Mouse (Mus musculus) lung, embryonic 15.5 days (tissue): ENCODE measurements around the gene Hrc. TPM values are rescaled to one million over a fixed set of nuclear protein-coding genes. Genes with fewer than 3 reads are reported as not detected.

ENCODE experiments used
- ATAC-seq: fragments of 200-750 bp; cut with Nextera tagmentation; 2 replicates; pipeline ENCODE4 v1.8.0; 2017; ENCODE audit warnings: moderate number of reproducible peaks, borderline replicate concordance; ENCODE audit not compliant: low FRiP score, low TSS enrichment; ENCODE audit errors: extremely low read depth
- H3K27ac ChIP-seq: fragments of 300-500 bp; sonication (generic); 2 replicates; pipeline ENCODE4 v1.5.1; 2015; ENCODE audit warnings: moderate library complexity, mild to moderate bottlenecking, inconsistent platforms
- H3K27me3 ChIP-seq: fragments of 300-500 bp; sonication (generic); 2 replicates; pipeline ENCODE4 v1.6.1; 2015; ENCODE audit warnings: inconsistent platforms
- H3K36me3 ChIP-seq: fragments of 300-500 bp; sonication (generic); 2 replicates; pipeline ENCODE4 v1.6.1; 2015; ENCODE audit warnings: inconsistent platforms
- H3K4me1 ChIP-seq: fragments of 300-500 bp; sonication (generic); 2 replicates; pipeline ENCODE4 v1.6.1; 2015; ENCODE audit warnings: inconsistent platforms
- H3K4me2 ChIP-seq: fragments of 300-500 bp; sonication (generic); 2 replicates; pipeline ENCODE4 v1.6.1; 2015; ENCODE audit warnings: inconsistent platforms, mild to moderate bottlenecking, moderate library complexity
- H3K4me3 ChIP-seq: fragments of 300-500 bp; sonication (generic); 2 replicates; pipeline ENCODE4 v1.5.1; 2015; ENCODE audit warnings: mild to moderate bottlenecking, inconsistent platforms
- H3K9ac ChIP-seq: fragments of 300-500 bp; sonication (generic); 2 replicates; pipeline ENCODE4 v1.6.1; 2015; ENCODE audit warnings: inconsistent platforms
- H3K9me3 ChIP-seq: fragments of 300-500 bp; sonication (generic); 2 replicates; pipeline ENCODE4 v1.6.1; 2016; ENCODE audit warnings: inconsistent platforms
- WGBS: fragments of 180-500 bp; shearing (Covaris S2); methylation state at CpG from one replicate; pipeline ENCODE4 v1.1.7; 2015; 5-methylcytosine and 5-hydroxymethylcytosine counted together
- polyA plus RNA-seq: library from polyadenylated mRNA; unstranded; fragments of >200 nt; fragmentation: Nextera tagmentation; extraction: Ambion mirVana; gene quantifications from 2 replicates; pipeline ENCODE4 v1.2.1, GENCODE M21; 2015

Gene Hrc
- polyA plus RNA-seq, 1 experiment from 2014 or later = 2.3 TPM

DNA sequence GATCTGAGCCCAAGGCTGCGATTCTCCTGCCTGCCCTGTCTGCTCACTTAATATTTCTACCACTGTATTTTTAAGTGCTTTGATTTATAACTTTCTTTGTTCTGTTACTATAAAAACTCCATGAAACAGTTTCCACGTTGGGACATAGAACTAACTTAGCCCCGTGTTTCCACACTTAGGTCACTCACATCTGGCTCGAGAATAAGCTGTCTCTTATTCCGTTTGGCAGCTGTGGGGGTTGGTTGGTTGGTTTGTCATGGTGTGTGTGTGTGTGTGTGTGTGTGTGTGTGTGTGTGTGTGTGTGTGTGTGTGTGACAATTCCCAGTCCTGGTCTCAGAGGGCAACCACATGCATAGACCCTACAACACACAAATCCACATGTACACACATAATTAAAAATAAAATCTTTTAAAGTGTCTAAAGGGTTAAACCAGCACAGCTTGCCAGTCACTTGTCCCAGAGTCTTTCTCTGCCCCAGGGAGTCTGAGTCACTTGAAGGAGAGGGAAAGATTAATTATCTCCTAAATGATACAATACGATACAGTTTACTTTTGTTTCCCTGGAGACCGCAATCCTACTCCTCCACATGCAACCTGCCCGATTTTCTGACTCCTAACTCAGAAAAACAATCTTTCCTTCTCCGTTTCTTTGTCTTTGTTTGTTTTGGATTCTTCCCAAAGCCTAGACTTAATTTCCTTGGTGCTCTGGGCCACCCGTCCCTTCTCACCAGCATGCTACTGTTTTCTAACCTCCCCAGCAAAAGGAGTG lies 22.2 kb upstream of the Hrc start:
- ATAC-seq = no peak
- peaks cover 10% of the 10 kb centered on the region for H3K4me1 ChIP-seq
- no peak overlapping the region for H3K9ac ChIP-seq
- no peak overlapping the region for H3K4me3 ChIP-seq
- WGBS = 17% methylated on average over 10 of the region's 10 CpGs
- H3K9me3 ChIP-seq = no peaks in the 10 kb centered on the region
- H3K36me3 ChIP-seq = 0 out of 2 replicates have a peak, but pooled peaks cover 13% of the 10 kb centered on the region
- peak overlapping the region; percentile 24; the same call in 1 of the 2 replicates for H3K27ac ChIP-seq
- no peaks in the 10 kb centered on the region for H3K27me3 ChIP-seq
- H3K4me2 ChIP-seq = no peak overlapping the region

DNA sequence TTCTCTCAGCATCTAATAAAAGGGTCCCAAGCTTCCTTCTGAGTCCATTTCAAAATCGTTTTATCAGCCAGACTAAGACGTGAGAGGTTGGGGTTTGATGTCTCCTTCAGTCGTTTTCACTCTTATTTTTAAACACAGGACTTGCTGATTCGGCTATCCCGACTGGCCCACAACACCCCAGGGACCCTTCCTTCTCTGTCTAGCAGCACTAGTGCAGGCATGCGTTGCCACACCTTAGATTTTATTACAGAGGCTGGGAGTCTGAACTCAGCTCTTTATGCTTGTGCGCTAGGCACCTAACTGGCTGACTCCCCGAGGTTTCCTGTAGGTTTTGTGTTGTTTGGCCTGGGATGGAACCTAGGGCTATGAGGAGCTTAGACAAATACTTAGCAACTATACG lies 21.6 kb upstream of the Hrc start:
- WGBS = 31% methylated on average over 9 of the region's 9 CpGs
- peak overlapping the region; percentile 24; the same call in 1 of the 2 replicates for H3K27ac ChIP-seq

GRCm38 (mm10) chr7:45315182-45315701 lies 19.8 kb upstream of the Hrc start:
- H3K27ac ChIP-seq = no peak overlapping the region
- 78% methylated on average over 10 of the region's 10 CpGs for WGBS
- H3K36me3 ChIP-seq = peaks cover 17% of the 10 kb centered on the region; the same call in 1 of the 2 replicates

More for the DNA sequence above, 21.6 kb upstream of the Hrc start:
- peaks cover 10% of the 10 kb centered on the region for H3K4me1 ChIP-seq
- H3K9ac ChIP-seq = no peak overlapping the region
- no peak for ATAC-seq
- no peaks in the 10 kb centered on the region for H3K27me3 ChIP-seq
- no peak overlapping the region for H3K4me3 ChIP-seq
- H3K4me2 ChIP-seq = no peak overlapping the region
- H3K9me3 ChIP-seq = no peaks in the 10 kb centered on the region
- H3K36me3 ChIP-seq = peaks cover 15% of the 10 kb centered on the region; the same call in 1 of the 2 replicates

GRCm38 (mm10) chr7:45316536-45316935 lies 18.6 kb upstream of the Hrc start:
- Histone ChIP-seq H3K36me3 (peaks cover 17% of the 10 kb centered on the region; the same call in 1 of the 2 replicates), H3K27me3 (no peaks in the 10 kb centered on the region), H3K9ac (no peak overlapping the region), H3K4me3 (no peak overlapping the region), H3K4me2 (no peak overlapping the region), H3K4me1 (peaks cover 10% of the 10 kb centered on the region), H3K27ac (no peak overlapping the region), H3K9me3 (no peaks in the 10 kb centered on the region)
- no peak for ATAC-seq
- 76% methylated on average over 14 of the region's 14 CpGs for WGBS

More at GRCm38 (mm10) chr7:45315182-45315701, 19.8 kb upstream of the Hrc start:
- H3K27me3 ChIP-seq = no peaks in the 10 kb centered on the region
- H3K9me3 ChIP-seq = no peaks in the 10 kb centered on the region
- H3K4me3 ChIP-seq = no peak overlapping the region
- H3K4me2 ChIP-seq = no peak overlapping the region
- no peak for ATAC-seq
- no peak overlapping the region for H3K9ac ChIP-seq
- peaks cover 10% of the 10 kb centered on the region for H3K4me1 ChIP-seq

- Histone ChIP-seq H3K27ac (no peak overlapping the region), H3K27me3 (no peaks in the 10 kb centered on the region), H3K9ac (no peak overlapping the region), H3K9me3 (no peaks in the 10 kb centered on the region), H3K4me2 (no peak overlapping the region), H3K4me1 (no peaks in the 10 kb centered on the region), H3K4me3 (no peak overlapping the region), H3K36me3 (peaks cover 32% of the 10 kb centered on the region)
- no peak for ATAC-seq
- 84% methylated on average over 4 of the region's 4 CpGs for WGBS
Observed at GRCm38 (mm10) chr7:45322245-45322644, 12.8 kb upstream of the Hrc start.

DNA sequence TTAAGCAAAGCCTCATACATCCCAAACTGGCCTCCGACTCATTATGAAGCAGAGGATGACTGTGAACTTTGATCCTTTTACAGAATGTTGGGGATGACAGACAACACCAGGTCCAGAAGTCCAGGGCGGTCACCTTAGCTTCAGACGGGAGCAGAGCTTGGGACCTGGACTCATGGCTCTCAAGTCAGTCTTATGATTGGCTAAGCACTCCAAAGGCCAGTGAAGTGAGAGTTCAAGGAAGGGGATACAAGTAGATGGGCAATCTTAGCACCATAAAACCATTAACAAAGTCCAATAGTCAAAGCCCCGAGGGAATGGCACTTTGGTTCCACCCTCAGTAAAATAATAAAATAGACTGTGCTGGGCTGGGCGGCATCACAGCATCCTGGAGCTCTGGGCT lies 12.0 kb upstream of the Hrc start:
- no peak for ATAC-seq
- no peak overlapping the region for H3K4me3 ChIP-seq
- no peaks in the 10 kb centered on the region for H3K27me3 ChIP-seq
- peaks cover 32% of the 10 kb centered on the region for H3K36me3 ChIP-seq
- 87% methylated on average over 5 of the region's 5 CpGs for WGBS
- H3K4me1 ChIP-seq = no peaks in the 10 kb centered on the region
- H3K4me2 ChIP-seq = no peak overlapping the region
- H3K9ac ChIP-seq = no peak overlapping the region
- no peaks in the 10 kb centered on the region for H3K9me3 ChIP-seq
- no peak overlapping the region for H3K27ac ChIP-seq

DNA sequence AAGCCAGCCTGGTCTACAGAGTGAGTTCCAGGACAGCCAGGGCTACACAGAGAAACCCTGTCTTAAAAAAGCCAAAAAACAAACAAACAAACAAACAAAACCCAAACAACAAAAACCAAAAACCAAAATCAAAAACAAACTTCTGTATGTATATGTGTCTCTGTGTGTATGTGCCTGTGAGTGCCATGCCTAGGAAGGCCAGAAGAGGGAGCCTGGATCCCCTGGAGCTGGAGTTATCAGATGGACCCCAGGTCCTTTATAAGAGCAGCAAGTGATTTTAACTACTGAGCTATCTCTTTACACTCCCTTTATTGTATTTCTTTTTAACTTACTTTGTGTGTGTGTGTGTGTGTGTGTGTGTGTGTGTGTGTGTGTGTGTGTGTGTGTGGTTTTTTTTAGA lies 9.3 kb upstream of the Hrc start:
- Histone ChIP-seq H3K4me1 (no peaks in the 10 kb centered on the region), H3K27me3 (no peaks in the 10 kb centered on the region), H3K9me3 (no peaks in the 10 kb centered on the region), H3K36me3 (peaks cover 28% of the 10 kb centered on the region), H3K4me3 (no peak overlapping the region), H3K4me2 (no peak overlapping the region), H3K27ac (no peak overlapping the region), H3K9ac (no peak overlapping the region)
- no peak for ATAC-seq

DNA sequence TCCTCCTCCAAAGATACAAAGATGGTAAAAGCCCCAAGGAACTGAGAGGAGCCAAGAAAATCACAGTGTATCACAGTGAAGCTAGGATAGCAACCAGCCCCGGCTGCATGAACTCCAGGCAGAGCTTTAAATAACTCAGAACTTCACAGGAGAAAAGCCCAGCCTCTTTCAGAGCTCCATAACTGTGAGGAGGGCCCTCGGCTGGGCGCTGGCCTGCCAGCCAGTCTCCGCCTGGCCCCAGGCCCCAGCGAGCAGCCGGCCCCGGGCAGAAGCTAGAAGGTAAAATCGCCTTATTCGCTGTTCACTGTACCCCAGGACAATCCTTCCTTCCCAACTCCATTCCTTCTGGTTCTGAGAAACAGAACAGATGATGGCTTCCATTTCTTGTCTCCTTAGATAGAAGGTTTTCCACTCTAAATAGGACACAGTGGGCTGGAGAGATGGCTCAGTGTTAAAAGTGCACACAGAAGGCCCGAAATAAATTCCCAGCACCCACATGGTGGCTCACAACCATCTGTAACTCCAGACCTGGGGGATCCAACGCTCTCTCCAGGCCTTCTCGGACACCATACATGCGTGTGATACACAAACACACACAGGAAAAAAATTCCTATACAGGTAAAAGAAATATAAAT lies 6.1 kb upstream of the Hrc start:
- no peak overlapping the region for H3K27ac ChIP-seq

DNA sequence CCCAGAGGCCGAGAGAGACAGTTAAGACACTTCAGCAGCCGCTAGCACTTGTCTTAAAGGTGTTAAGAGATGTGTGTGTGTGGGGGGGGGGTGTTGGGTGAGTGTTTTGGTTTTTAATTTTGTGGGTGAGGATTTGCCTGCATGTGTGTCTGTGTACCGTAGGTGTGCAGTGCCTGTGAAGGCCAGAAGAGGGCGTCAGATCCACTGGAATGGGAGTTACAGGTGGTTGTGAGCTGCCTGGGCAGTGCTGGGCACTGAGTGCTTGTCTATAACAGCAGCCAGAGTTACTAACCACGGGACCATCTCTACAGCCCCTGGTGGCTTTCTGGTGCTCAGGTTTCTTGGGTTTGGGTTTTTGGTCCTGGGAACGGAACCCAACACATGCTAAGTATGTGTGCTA lies 3.6 kb upstream of the Hrc start:
- peaks cover 27% of the 10 kb centered on the region for H3K4me1 ChIP-seq
- H3K9me3 ChIP-seq = no peaks in the 10 kb centered on the region
- ATAC-seq = no peak
- peaks cover 3% of the 10 kb centered on the region for H3K36me3 ChIP-seq
- no peak overlapping the region for H3K4me3 ChIP-seq
- H3K27me3 ChIP-seq = no peaks in the 10 kb centered on the region
- no peak overlapping the region for H3K4me2 ChIP-seq
- WGBS = 70% methylated on average over 6 of the region's 6 CpGs
- no peak overlapping the region for H3K9ac ChIP-seq
- no peak overlapping the region for H3K27ac ChIP-seq

More for the DNA sequence above, 6.1 kb upstream of the Hrc start:
- no peaks in the 10 kb centered on the region for H3K27me3 ChIP-seq
- H3K4me1 ChIP-seq = peaks cover 13% of the 10 kb centered on the region
- no peak for ATAC-seq
- H3K4me2 ChIP-seq = no peak overlapping the region
- no peaks in the 10 kb centered on the region for H3K9me3 ChIP-seq
- H3K36me3 ChIP-seq = peaks cover 21% of the 10 kb centered on the region
- WGBS = 78% methylated on average over 13 of the region's 13 CpGs
- no peak overlapping the region for H3K4me3 ChIP-seq
- H3K9ac ChIP-seq = no peak overlapping the region

DNA sequence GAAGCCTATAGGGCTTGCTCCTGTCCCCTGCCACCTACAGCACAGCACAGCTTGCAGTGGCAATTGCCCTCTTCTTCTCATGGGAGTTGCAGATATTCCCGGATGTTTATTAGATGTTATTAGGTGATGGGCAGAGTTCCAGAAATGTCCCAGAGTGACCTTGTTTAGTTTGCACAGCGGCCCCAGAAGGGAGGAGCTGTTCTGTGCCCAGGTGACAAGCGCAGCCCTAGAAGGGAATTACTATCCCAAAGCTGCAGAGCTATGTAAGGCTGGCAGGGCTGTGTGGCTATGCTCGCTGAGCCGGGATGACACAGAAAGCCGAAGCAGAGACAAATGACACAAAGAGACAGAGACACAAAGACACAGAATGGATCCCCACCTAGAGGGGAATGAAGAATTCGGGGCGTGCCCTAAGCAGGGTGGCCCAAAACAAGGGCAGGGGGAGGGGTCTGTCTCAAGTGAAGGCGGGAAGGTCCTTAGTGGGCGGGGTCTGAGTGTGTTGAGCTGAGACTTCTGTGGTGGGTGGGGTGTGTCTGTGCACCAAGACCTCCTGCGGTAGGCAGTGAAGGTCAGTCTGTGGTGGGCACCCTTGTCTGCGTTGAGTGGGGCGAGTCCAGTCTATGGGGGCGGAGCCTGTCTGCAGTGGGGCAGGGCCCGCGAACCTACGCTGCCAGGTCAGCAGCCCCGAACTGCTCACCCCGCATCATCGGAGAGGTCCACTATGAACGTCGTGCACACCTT lies 2.2 kb upstream of the Hrc start:
- Histone ChIP-seq H3K9ac (peak overlapping the region; percentile 72), H3K36me3 (no peaks in the 10 kb centered on the region), H3K4me3 (peak overlapping the region; percentile 63), H3K27ac (peak overlapping the region; percentile 94), H3K9me3 (no peaks in the 10 kb centered on the region), H3K4me1 (peaks cover 33% of the 10 kb centered on the region), H3K27me3 (no peaks in the 10 kb centered on the region), H3K4me2 (peak overlapping the region; percentile 85)
- WGBS = 1% methylated on average over 22 of the region's 22 CpGs
- ATAC-seq = peak; percentile 64

GRCm38 (mm10) chr7:45333431-45333982 lies 1.6 kb upstream of the Hrc start, which contains the start of gene Trpm4:
Gene Trpm4 (minus strand): TSS chr7:45333780.
- ATAC-seq = peak; percentile 78
- Histone ChIP-seq H3K4me2 (peak within 1 kb of the TSS; percentile 85), H3K9ac (peak within 1 kb of the TSS; percentile 72), H3K9me3 (no peaks in the 10 kb centered on the region), H3K4me1 (peaks cover 39% of the 10 kb centered on the region), H3K27me3 (no peaks in the 10 kb centered on the region), H3K27ac (peak within 1 kb of the TSS; percentile 94), H3K36me3 (no peaks in the 10 kb centered on the region), H3K4me3 (peak within 1 kb of the TSS; percentile 63)
- WGBS = under 1% methylated on average over 38 of the region's 38 CpGs
